Mouse (Mus musculus): ENCODE data around the gene Ly9. TPM values are rescaled to one million over a fixed set of nuclear protein-coding genes. Genes with fewer than 3 reads are reported as not detected.

Gene Ly9
- not detected for total RNA-seq (2021)
- long read RNA-seq, experiment 1 = 0 reads
- long read RNA-seq, experiment 2 = 0 reads

GRCm38 (mm10) chr1:171607176-171607575 lies at the start of gene Ly9:
Ly9 (minus strand) TSS chr1:171607410.
- no peak within 1 kb of the TSS for H3K27ac ChIP-seq
- H3K4me3 ChIP-seq = no peak within 1 kb of the TSS
- no peak for TF ChIP-seq CTCF (IDR thresholded peaks at IDR 0.05)
- no peak for DNase-seq
- intact Hi-C loops (cut with DNase I) = no loop called here

DNA sequence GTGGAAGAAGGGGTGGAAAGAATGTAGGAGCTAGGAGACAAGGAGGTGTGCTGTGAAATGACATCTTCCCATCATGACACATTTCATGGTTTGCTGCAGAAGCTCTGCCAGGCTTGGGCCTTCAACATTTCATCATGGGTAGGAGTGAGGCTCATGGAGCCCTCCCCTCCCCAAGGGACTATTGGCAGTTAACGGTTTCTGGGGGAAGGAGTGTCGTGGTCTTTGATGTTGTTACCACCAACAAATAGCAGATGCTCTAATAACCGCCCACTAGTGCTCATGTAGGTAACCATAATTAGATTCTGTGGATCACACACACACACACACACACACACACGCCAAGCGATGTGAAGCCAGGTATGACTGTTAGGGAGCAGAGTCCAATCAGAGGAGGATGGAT lies 45.5 kb upstream of the Ly9 start, which contains the start of gene Slamf7:
Gene Slamf7 (minus strand): TSS at position 302 of the 400 bp plus-strand sequence.
- no peak for DNase-seq
- TF ChIP-seq CTCF (IDR thresholded peaks at IDR 0.05) = no peak
- intact Hi-C loops (cut with DNase I) = no loop called here
- H3K4me3 ChIP-seq = no peak within 1 kb of the TSS
- no peak within 1 kb of the TSS for H3K27ac ChIP-seq

DNA sequence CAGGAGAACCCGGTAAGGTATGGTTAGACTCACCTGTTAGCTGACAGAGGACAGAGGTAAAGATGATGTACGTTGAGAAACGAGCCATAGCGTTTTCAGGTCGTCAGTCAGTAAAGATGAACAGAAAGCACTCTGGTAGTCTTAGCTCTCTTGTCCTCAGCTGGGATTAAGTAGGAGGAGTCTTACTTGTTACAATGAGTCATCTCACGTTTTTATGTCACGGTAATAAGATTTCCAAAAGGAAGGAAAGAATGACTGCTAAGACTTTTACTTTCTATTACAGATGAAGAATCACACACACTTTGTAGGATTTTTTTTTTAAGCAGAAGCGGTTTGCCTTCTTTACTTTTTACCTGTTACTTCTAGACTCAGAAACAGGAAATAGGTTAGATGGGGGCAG lies 41.6 kb upstream of the Ly9 start:
- intact Hi-C loops (cut with DNase I) = no loop called here
- no peak overlapping the region for H3K4me3 ChIP-seq

GRCm38 (mm10) chr1:171647716-171648115 lies 40.5 kb upstream of the Ly9 start:
- DNase-seq = no peak
- TF ChIP-seq CTCF (IDR thresholded peaks at IDR 0.05) = no peak
- Histone ChIP-seq H3K4me3 (no peak overlapping the region), H3K27ac (no peak overlapping the region)
- intact Hi-C loops (cut with DNase I) = no loop called here

More for the DNA sequence above, 41.6 kb upstream of the Ly9 start:
- no peak overlapping the region for H3K27ac ChIP-seq
- TF ChIP-seq CTCF (IDR thresholded peaks at IDR 0.05) = no peak
- no peak for DNase-seq

- intact Hi-C loops (cut with DNase I) = no loop called here
- no peak for TF ChIP-seq CTCF (IDR thresholded peaks at IDR 0.05)
- H3K27ac ChIP-seq = no peak overlapping the region
- no peak overlapping the region for H3K4me3 ChIP-seq
- no peak for DNase-seq
These were observed 39.3 kb upstream of the Ly9 start for GRCm38 (mm10) chr1:171646429-171646940.

GRCm38 (mm10) chr1:171643612-171644011 lies 36.4 kb upstream of the Ly9 start:
- Histone ChIP-seq H3K4me3 (no peak overlapping the region), H3K27ac (no peak overlapping the region)
- no peak for TF ChIP-seq CTCF (IDR thresholded peaks at IDR 0.05)
- DNase-seq = no peak
- intact Hi-C loops (cut with DNase I) = no loop called here

DNA sequence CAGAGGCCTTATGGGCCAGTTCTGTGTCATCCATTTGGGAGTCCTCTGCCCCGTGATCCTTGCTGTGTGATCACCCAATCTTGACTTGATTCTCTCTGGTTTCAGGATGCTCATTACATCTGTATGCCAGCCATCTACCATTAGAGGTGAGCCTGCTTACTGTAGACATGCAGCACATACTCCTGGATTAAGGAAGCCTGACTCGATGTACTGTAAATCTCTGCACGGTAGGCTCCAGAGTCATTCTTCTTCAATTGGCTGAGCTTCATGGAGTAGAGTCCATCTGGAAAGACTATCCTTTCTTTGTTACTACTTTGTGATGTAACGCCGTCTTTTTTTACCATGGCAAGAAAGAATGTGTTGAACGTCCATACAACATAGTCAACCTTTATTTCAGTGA lies 33.6 kb upstream of the Ly9 start:
- Histone ChIP-seq H3K27ac (no peak overlapping the region), H3K4me3 (no peak overlapping the region)
- DNase-seq = no peak
- TF ChIP-seq CTCF (IDR thresholded peaks at IDR 0.05) = no peak
- intact Hi-C loops (cut with DNase I) = no loop called here

- Histone ChIP-seq H3K4me3 (no peak overlapping the region), H3K27ac (no peak overlapping the region)
- no peak for TF ChIP-seq CTCF (IDR thresholded peaks at IDR 0.05)
- DNase-seq = no peak
- intact Hi-C loops (cut with DNase I) = no loop called here
These were observed 31.5 kb upstream of the Ly9 start for GRCm38 (mm10) chr1:171638686-171639085.

DNA sequence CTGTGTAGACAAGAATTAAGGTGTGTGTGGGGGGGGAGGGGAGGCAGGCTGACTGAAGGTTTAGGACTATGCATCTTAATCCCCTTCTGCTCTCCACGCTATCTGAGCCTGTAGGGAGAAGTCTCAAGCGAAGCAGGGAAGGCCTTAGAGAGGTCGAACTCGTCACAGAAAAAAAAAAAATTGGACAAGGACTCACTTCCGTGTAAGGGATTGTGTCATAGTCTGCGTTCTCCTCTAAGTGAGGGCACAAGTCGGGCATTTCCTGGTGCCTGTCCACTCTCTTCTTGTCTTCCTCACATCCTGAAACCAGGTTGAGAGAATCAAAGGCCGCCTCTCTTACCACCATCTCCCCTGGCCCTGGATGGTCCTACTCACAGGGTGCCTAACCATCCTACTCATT lies 29.9 kb upstream of the Ly9 start:
- TF ChIP-seq CTCF (IDR thresholded peaks at IDR 0.05) = no peak
- H3K27ac ChIP-seq = no peak overlapping the region
- H3K4me3 ChIP-seq = no peak overlapping the region
- DNase-seq = no peak
- intact Hi-C loops (cut with DNase I) = no loop called here

DNA sequence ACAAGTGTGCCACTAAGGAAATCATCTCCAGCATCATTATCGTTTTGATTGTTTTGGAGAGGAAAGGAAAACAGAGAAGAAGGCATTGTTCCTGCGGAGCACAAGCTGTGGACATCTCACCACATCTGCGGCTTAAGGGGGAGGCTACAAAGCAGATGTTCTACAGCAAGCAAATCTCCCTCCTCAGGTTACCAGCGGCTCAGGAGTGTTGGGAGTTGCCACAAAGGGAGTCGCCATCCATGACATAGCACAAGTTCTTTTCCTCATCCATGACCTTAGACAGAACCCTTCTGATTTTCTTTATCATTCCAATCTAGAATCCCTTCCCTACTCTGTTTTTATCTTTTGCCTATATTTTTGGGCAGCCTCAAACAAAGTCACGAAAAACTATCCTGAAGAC lies 28.5 kb upstream of the Ly9 start:
- no peak for DNase-seq
- TF ChIP-seq CTCF (IDR thresholded peaks at IDR 0.05) = no peak
- intact Hi-C loops (cut with DNase I) = no loop called here
- no peak overlapping the region for H3K27ac ChIP-seq
- no peak overlapping the region for H3K4me3 ChIP-seq

DNA sequence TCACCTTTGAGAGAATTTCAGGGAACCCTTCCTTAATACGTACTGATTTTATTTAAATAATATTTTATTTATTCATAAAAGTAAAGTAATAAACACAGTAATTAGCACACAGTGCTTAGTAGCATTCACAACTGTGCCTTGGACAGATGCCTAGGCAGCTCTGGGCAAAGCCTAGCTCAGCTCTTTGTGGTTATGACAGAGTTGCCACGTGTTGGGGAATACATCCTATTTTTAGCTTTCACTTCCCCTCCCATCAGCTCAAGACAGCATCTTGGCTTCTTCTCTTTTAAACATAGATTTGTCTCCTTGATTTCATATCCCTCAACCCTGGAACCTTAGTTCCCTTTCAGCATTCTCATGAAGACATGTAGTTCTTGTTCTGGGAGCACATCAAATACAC lies 24.2 kb upstream of the Ly9 start:
- H3K27ac ChIP-seq = no peak overlapping the region
- peak; percentile 31 for DNase-seq
- TF ChIP-seq CTCF (IDR thresholded peaks at IDR 0.05) = no peak
- no peak overlapping the region for H3K4me3 ChIP-seq
- intact Hi-C loops (cut with DNase I) = no loop called here

DNA sequence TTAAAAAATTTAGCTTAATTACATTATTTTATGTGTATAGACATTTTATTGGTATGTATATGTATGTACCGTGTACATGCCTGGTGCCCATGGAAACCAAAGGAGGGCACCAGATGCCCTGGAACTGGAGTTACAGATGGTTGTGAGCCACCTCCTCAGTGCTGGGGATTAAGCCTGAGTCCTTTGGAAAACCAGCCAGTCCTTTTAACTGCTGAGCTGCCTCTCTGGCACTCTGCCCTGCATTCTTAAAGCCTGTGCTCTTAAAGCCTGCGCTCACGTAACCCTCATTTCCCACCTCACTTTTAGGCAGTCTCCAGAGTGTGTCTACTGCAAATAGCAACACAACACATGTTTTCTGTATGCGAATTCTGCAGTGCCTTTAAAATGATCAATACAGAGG lies 23.7 kb upstream of the Ly9 start:
- no peak for TF ChIP-seq CTCF (IDR thresholded peaks at IDR 0.05)
- Histone ChIP-seq H3K4me3 (no peak overlapping the region), H3K27ac (no peak overlapping the region)
- intact Hi-C loops (cut with DNase I) = no loop called here
- DNase-seq = no peak

- no peak overlapping the region for H3K4me3 ChIP-seq
- no peak for DNase-seq
- no peak overlapping the region for H3K27ac ChIP-seq
- intact Hi-C loops (cut with DNase I) = no loop called here
- no peak for TF ChIP-seq CTCF (IDR thresholded peaks at IDR 0.05)
These were observed 22.8 kb upstream of the Ly9 start for GRCm38 (mm10) chr1:171630041-171630440.

GRCm38 (mm10) chr1:171629168-171629567 lies 22.0 kb upstream of the Ly9 start:
- intact Hi-C loops (cut with DNase I) = no loop called here
- TF ChIP-seq CTCF (IDR thresholded peaks at IDR 0.05) = no peak
- Histone ChIP-seq H3K4me3 (no peak overlapping the region), H3K27ac (no peak overlapping the region)
- DNase-seq = no peak

Data from gastrocnemius, adult 2 months (tissue).